Mouse (Mus musculus) B cell, adult 67 days (primary cell): ENCODE results near the gene Eml6. TPM values are rescaled to one million over a fixed set of nuclear protein-coding genes. Genes with fewer than 3 reads are reported as not detected.

Source experiments
- total RNA-seq, 2 experiments: library from RNA; stranded (reverse); gene quantifications; 4 replicates each; pipeline ENCODE4 v1.2.4; 2023

Gene Eml6
- total RNA-seq, result 1 to 10 TPM in 1 of 2 experiments, under 1 TPM in 1; 0.65 to 1.8 TPM

DNA sequence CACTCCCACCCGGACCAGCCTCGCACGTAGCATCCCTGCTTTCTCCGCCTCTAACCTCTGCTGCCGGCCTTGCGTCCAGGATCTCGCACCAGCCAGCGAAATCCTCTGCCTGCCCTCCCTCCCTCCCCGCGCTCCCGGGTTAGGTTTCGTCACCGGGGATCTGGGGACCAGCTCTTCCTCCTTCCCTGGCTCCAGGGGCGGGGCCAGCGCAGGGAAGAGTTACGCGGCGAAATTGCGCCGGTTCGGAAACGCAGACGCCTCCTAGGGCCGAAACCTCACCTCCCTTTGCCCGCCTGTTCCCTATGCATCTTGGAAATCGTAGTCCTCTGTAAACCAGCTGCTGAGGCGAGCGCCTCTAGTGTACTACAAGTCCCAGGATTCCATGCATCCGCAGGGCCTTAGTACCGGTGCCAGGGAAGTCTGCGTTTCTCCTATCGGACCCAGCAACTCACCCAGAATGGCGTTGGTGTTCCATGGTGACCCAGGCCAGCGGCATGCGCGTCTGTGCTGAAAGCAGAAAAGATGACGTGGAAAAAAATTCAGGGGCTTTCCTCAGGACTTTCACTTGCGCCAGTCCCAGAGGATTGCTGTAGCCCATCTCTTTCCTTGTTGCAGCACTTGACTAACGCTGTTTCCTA, at the start of gene Eml6:
Gene Eml6, minus strand, starts transcription at position 199 of the 638 bp plus-strand sequence.

DNA sequence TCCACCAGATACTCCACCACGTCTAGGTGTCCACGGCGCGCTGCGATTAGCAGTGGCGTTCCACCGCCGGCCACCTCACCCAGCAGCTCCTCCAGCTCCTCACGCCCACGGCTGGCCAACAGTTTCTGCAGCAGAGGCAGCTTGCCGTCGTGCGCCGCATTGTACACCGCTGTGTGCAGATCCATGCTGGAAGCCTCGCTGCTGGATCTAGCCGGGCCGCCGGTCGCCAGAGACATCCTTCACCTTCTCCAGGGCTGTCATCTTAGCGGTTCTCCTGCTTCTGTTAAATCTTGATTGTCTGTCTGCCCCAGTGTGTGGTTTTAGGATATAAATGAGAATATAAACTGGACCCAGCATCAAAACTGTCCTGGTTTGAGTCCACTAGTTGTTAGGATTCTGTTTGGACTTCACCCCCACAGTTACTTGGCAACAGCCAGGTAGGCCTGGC, 200.5 kb downstream of the Eml6 start, which contains the start of gene 4931440F15Rik:
Gene 4931440F15Rik, minus strand, starts transcription at position 398 of the 448 bp plus-strand sequence.

Other genes starting within 250 kb of the Eml6 start
- under 1 TPM in 1 of 2 experiments, not detected in 1; 0.41 TPM for gene 4931440F15Rik, start 200.4 kb downstream of the Eml6 start, total RNA-seq
- 100 to 1,000 TPM; 199 to 212 TPM for gene Sptbn1, start 242.1 kb upstream of the Eml6 start, total RNA-seq